Mouse (Mus musculus) G1E (cell line): ENCODE measurements around the gene Clic4. TPM values are rescaled to one million over a fixed set of nuclear protein-coding genes. Genes with fewer than 3 reads are reported as not detected.
A peak's percentile ranks its signal among the peaks of the same experiment; 100 is the strongest.
"Not testable (repeated sequence)": the region's sequence is repeated elsewhere in the genome, so short reads cannot be mapped to it uniquely, and the experiment has no call there.

Experiments used
- ATAC-seq: 2 replicates; pipeline ENCODE4 v1.8.0; 2016; ENCODE audit warnings: mild to moderate bottlenecking; ENCODE audit not compliant: insufficient number of reproducible peaks, poor library complexity, low FRiP score, severe bottlenecking; ENCODE audit errors: extremely low read depth
- DNase-seq: peaks from one replicate; pipeline ENCODE4 v3.0.0; 2012; ENCODE audit warnings: low spot score
- H3K27me3 ChIP-seq: 2 replicates; pipeline ENCODE4 v1.6.1; 2012; ENCODE audit warnings: mild to moderate bottlenecking, low read length, inconsistent platforms; ENCODE audit not compliant: insufficient read depth
- H3K36me3 ChIP-seq: replicated peaks from 2 replicates; pipeline ENCODE3; 2012; ENCODE audit warnings: mild to moderate bottlenecking, inconsistent platforms
- H3K4me1 ChIP-seq: 2 replicates; pipeline ENCODE4 v1.6.1; 2012; ENCODE audit warnings: low read depth, low read length, inconsistent platforms, mixed read lengths; ENCODE audit not compliant: insufficient read depth
- H3K4me3 ChIP-seq: 2 replicates; pipeline ENCODE4 v1.5.1; 2012; ENCODE audit warnings: low read depth, mild to moderate bottlenecking, inconsistent platforms, low read length, moderate library complexity, mixed read lengths
- H3K9me3 ChIP-seq: replicated peaks from 2 replicates; pipeline ENCODE4 v1.6.1; 2012; ENCODE audit warnings: inconsistent platforms
- CTCF ChIP-seq: IDR thresholded peaks from 2 replicates; pipeline ENCODE4 v1.5.1; 2012; ENCODE audit warnings: low read depth, low read length, inconsistent platforms, mixed read lengths
- GATA1 ChIP-seq: IDR thresholded peaks from 2 replicates; pipeline ENCODE4 v1.6.1; 2012; ENCODE audit warnings: borderline replicate concordance, low read length, inconsistent platforms, mixed read lengths
- GATA2 ChIP-seq: IDR thresholded peaks from 2 replicates; pipeline ENCODE4 v1.6.1; 2012; ENCODE audit warnings: low read depth, low read length, inconsistent platforms, borderline replicate concordance
- POLR2AphosphoS5 ChIP-seq: IDR thresholded peaks from 2 replicates; pipeline ENCODE4 v1.6.1; 2012; ENCODE audit warnings: low read depth, low read length, inconsistent platforms; ENCODE audit not compliant: insufficient replicate concordance
- TAL1 ChIP-seq: conservative IDR thresholded peaks from 2 replicates; pipeline ENCODE4 v1.6.1; 2012; ENCODE audit warnings: low read depth, low read length, inconsistent platforms, mixed read lengths
- polyA plus RNA-seq: library from polyadenylated mRNA; stranded (reverse); fragments of >175 nt; gene quantifications from 2 replicates; pipeline ENCODE4 v1.2.3, GENCODE M21; 2012
- total RNA-seq, 2 experiments: library from RNA; stranded (forward) in 1 of 2; stranded (reverse) in 1 of 2; fragments of 200-1000 nt in 1 of 2; fragments of >200 nt in 1 of 2; fragmentation: Nextera tagmentation in 1 of 2; gene quantifications; 2 replicates each; pipeline ENCODE4 v1.2.3; 2014 to 2017

Gene Clic4
- total and polyA plus RNA-seq, 3 experiments = 38.1 to 176 (median 125) TPM

GRCm38 (mm10) chr4:135286833-135287395 lies 14.3 kb upstream of the Clic4 start:
- H3K9me3 ChIP-seq = no peaks in the 10 kb centered on the region
- no peak for DNase-seq
- peak; percentile 60 for ATAC-seq
- H3K27me3 ChIP-seq = no peaks in the 10 kb centered on the region
- TF ChIP-seq POLR2AphosphoS5 = no peak
- no peak; the same call in 1 of the 2 replicates for TF ChIP-seq TAL1
- TF ChIP-seq CTCF = no peak
- TF ChIP-seq GATA2 = no peak
- no peak for TF ChIP-seq GATA1
- H3K4me3 ChIP-seq = peak overlapping the region; percentile 66; the same call in 1 of the 2 replicates
- peaks cover 73% of the 10 kb centered on the region for H3K4me1 ChIP-seq
- no peaks in the 10 kb centered on the region for H3K36me3 ChIP-seq

- H3K27me3 ChIP-seq = no peaks in the 10 kb centered on the region
- TF ChIP-seq TAL1 (no peak), CTCF (no peak), POLR2AphosphoS5 (no peak), GATA2 (no peak), GATA1 (no peak)
- H3K36me3 ChIP-seq = no peaks in the 10 kb centered on the region
- H3K4me1 ChIP-seq = peaks cover 65% of the 10 kb centered on the region
- ATAC-seq = no peak
- no peak for DNase-seq
- peak overlapping the region; percentile 66; the same call in 1 of the 2 replicates for H3K4me3 ChIP-seq
- no peaks in the 10 kb centered on the region for H3K9me3 ChIP-seq
Observed at GRCm38 (mm10) chr4:135286033-135286622, 13.5 kb upstream of the Clic4 start.

GRCm38 (mm10) chr4:135285436-135285835 lies 12.8 kb upstream of the Clic4 start:
- no peaks in the 10 kb centered on the region for H3K9me3 ChIP-seq
- no peak for DNase-seq
- H3K4me1 ChIP-seq = peaks cover 58% of the 10 kb centered on the region

DNA sequence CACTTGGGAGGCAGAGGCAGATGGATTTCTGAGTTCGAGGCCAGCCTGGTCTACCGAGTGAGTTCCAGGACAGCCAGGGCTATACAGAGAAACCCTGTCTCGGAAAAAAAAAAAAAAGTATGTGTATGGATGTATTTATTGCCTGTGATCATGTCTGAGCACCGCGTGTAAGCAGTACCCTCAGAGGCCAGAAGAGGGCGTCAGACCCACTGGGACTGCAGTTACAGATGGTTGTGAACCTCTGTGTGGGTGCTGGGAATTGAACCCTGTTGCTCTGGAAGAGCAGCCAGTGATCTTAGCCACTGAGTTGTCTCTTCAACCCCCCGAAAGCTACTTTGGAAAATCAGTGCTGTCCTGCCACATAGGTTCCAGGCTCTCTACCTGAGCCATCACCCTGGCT lies 11.3 kb upstream of the Clic4 start:
- no peaks in the 10 kb centered on the region for H3K27me3 ChIP-seq
- ATAC-seq = no peak
- H3K4me3 ChIP-seq = no peak overlapping the region
- H3K4me1 ChIP-seq = peaks cover 49% of the 10 kb centered on the region
- H3K9me3 ChIP-seq = no peaks in the 10 kb centered on the region
- no peaks in the 10 kb centered on the region for H3K36me3 ChIP-seq
- no peak for TF ChIP-seq GATA1
- no peak for TF ChIP-seq TAL1
- TF ChIP-seq POLR2AphosphoS5 = no peak
- no peak for TF ChIP-seq CTCF
- no peak for TF ChIP-seq GATA2
- DNase-seq = no peak

More at GRCm38 (mm10) chr4:135285436-135285835, 12.8 kb upstream of the Clic4 start:
- TF ChIP-seq POLR2AphosphoS5 (no peak), GATA2 (no peak), TAL1 (no peak), CTCF (no peak), GATA1 (no peak)
- H3K4me3 ChIP-seq = peak overlapping the region; percentile 62; the same call in 1 of the 2 replicates
- no peaks in the 10 kb centered on the region for H3K36me3 ChIP-seq
- no peak for ATAC-seq
- H3K27me3 ChIP-seq = no peaks in the 10 kb centered on the region

GRCm38 (mm10) chr4:135283417-135283816 lies 10.8 kb upstream of the Clic4 start:
- H3K4me1 ChIP-seq = peaks cover 44% of the 10 kb centered on the region
- ATAC-seq = no peak

GRCm38 (mm10) chr4:135282651-135283290 lies 10.2 kb upstream of the Clic4 start:
- H3K27me3 ChIP-seq = no peaks in the 10 kb centered on the region
- H3K4me3 ChIP-seq = no peak overlapping the region
- TF ChIP-seq POLR2AphosphoS5 (no peak), TAL1 (no peak), GATA2 (no peak), CTCF (no peak), GATA1 (no peak)
- no peaks in the 10 kb centered on the region for H3K36me3 ChIP-seq
- H3K9me3 ChIP-seq = no peaks in the 10 kb centered on the region
- DNase-seq = no peak
- peaks cover 41% of the 10 kb centered on the region for H3K4me1 ChIP-seq
- ATAC-seq = no peak

More at GRCm38 (mm10) chr4:135283417-135283816, 10.8 kb upstream of the Clic4 start:
- no peaks in the 10 kb centered on the region for H3K36me3 ChIP-seq
- TF ChIP-seq TAL1 (no peak), GATA2 (no peak), GATA1 (no peak), CTCF (no peak), POLR2AphosphoS5 (no peak)
- no peak overlapping the region for H3K4me3 ChIP-seq
- H3K9me3 ChIP-seq = no peaks in the 10 kb centered on the region
- DNase-seq = no peak
- no peaks in the 10 kb centered on the region for H3K27me3 ChIP-seq

DNA sequence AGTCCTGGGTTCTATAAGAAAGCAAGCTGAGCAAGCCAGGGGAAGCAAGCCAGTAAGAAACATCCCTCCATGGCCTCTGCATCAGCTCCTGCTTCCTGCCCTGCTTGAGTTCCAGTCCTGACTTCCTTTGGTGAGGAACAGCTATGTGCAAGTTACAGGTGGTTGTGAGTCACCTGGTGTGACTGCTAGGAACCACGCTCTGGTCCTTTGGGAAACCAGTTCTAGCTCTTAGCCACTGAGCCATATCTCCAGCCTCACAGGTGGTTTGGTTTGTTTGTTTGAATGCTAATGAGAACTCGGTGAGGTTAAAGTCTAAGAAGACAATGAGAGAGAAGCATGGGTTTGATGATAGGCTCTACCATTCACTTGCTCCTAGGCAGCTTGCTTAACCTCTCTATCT lies 7.4 kb upstream of the Clic4 start:
- peaks cover 32% of the 10 kb centered on the region for H3K4me1 ChIP-seq
- not testable (repeated sequence) for H3K36me3 ChIP-seq, H3K4me3 ChIP-seq, ATAC-seq, H3K27me3 ChIP-seq, DNase-seq, H3K9me3 ChIP-seq
